Mouse (Mus musculus): Measurements from ENCODE around the gene Gm12184. TPM values are rescaled to one million over a fixed set of nuclear protein-coding genes. Genes with fewer than 3 reads are reported as not detected.

Gm12184 gene
- total RNA-seq, 2 experiments from 2014 or later, result 1.1 to 2.6 TPM

GRCm38 (mm10) chr11:48776664-48777063 is 49.8 kb downstream of the Gm12184 start:
- intact Hi-C loops (cut with DNase I), result no loop called here
- no peak for DNase-seq (ENCODE audit: extremely low spot score in 1 of 2, low spot score in 2 of 2)
- Histone ChIP-seq H3K27ac (no peak overlapping the region), H3K4me3 (no peak overlapping the region)
- peak; percentile 9; the same call in 1 of the 2 replicates for TF ChIP-seq CTCF (IDR thresholded peaks at IDR 0.05)

- DNase-seq (ENCODE audit: extremely low spot score in 1 of 2, low spot score in 2 of 2), result peak; percentile 51 to 58
- intact Hi-C loops (cut with DNase I), result loop anchor here (1.0 to 2.0 kb wide), 2 partner anchors 1855 to 1911 kb away; no protein-coding TSS in a partner anchor
- no peak overlapping the region for H3K27ac ChIP-seq
- peak; percentile 60 for TF ChIP-seq CTCF (IDR thresholded peaks at IDR 0.05)
- no peak overlapping the region for H3K4me3 ChIP-seq
These were observed 51.0 kb downstream of the Gm12184 start for GRCm38 (mm10) chr11:48775483-48775882.

Other genes with a start within 250 kb of the Gm12184 start
- gene Rack1, start 26.3 kb downstream of the Gm12184 start, total RNA-seq (2021), result 100 to 1,000 TPM; 218 to 220 TPM
- 10 to 100 TPM; 61.7 to 67.7 TPM for gene Trim41, start 9.3 kb downstream of the Gm12184 start, total RNA-seq (2021)
- gene Trim7, start 515 bp downstream of the Gm12184 start, total RNA-seq (2021), result 1 to 10 TPM; 2.4 to 3.3 TPM
- 1 to 10 TPM; 5.5 to 5.6 TPM for gene Irgm1, start 45.0 kb upstream of the Gm12184 start, total RNA-seq (2021)
- under 1 TPM; 0.18 to 0.33 TPM for gene Gm5431, start 75.6 kb upstream of the Gm12184 start, total RNA-seq (2021)
- 1 to 10 TPM in 1 of 2 experiments, not detected in 1; 1.5 TPM for gene Psme2b, start 119.5 kb upstream of the Gm12184 start, total RNA-seq (2021)
- gene Olfr56, start 152.2 kb upstream of the Gm12184 start, total RNA-seq (2021), result not detected
- 1 to 10 TPM in 1 of 2 experiments, under 1 TPM in 1; 0.87 to 1.1 TPM for gene 9930111J21Rik1, start 152.7 kb upstream of the Gm12184 start, total RNA-seq (2021)
- gene Gm12185, start 165.6 kb upstream of the Gm12184 start, total RNA-seq (2021), result under 1 TPM; 0.21 to 0.27 TPM
- under 1 TPM in 1 of 2 experiments, not detected in 1; 0.84 TPM for gene Tgtp1, start 167.5 kb upstream of the Gm12184 start, total RNA-seq (2021)
- gene 9930111J21Rik2, start 224.6 kb upstream of the Gm12184 start, total RNA-seq (2021), result 1 to 10 TPM; 1.6 to 1.8 TPM
- gene Tgtp2, start 237.6 kb upstream of the Gm12184 start, total RNA-seq (2021), result under 1 TPM in 1 of 2 experiments, not detected in 1; 0.50 TPM
- gene Ifi47, start 249.9 kb upstream of the Gm12184 start, total RNA-seq (2021), result under 1 TPM; 0.45 to 0.68 TPM

Measured in left cerebral cortex, adult 2 months (tissue).